Mouse (Mus musculus) midbrain, embryonic 16.5 days (tissue): ENCODE data around the gene Gm19345. TPM values are rescaled to one million over a fixed set of nuclear protein-coding genes. Genes with fewer than 3 reads are reported as not detected.
A peak's percentile ranks its signal among the peaks of the same experiment; 100 is the strongest.

Experiments used
- ATAC-seq: fragments of 200-750 bp; cut with Nextera tagmentation; 2 replicates; pipeline ENCODE4 v1.8.0; 2017; ENCODE audit warnings: moderate TSS enrichment
- H3K27ac ChIP-seq: fragments of 300-500 bp; sonication (generic); 2 replicates; pipeline ENCODE4 v1.5.1; 2014; ENCODE audit warnings: mild to moderate bottlenecking, low read length, mixed read lengths
- H3K27me3 ChIP-seq: fragments of 300-500 bp; sonication (generic); 2 replicates; pipeline ENCODE4 v1.6.1; 2014; ENCODE audit warnings: low read depth, low read length, mixed read lengths; ENCODE audit not compliant: control insufficient read depth, insufficient read depth
- H3K36me3 ChIP-seq: fragments of 300-500 bp; sonication (generic); 2 replicates; pipeline ENCODE4 v1.6.1; 2014; ENCODE audit warnings: mild to moderate bottlenecking, low read length, moderate library complexity, mixed read lengths; ENCODE audit not compliant: control insufficient read depth, insufficient read depth
- H3K4me1 ChIP-seq: fragments of 300-500 bp; sonication (generic); 2 replicates; pipeline ENCODE4 v1.6.1; 2014; ENCODE audit warnings: mild to moderate bottlenecking, low read length, mixed read lengths; ENCODE audit not compliant: control insufficient read depth, insufficient read depth
- H3K4me2 ChIP-seq: fragments of 300-500 bp; sonication (generic); 2 replicates; pipeline ENCODE4 v1.6.1; 2014; ENCODE audit warnings: mild to moderate bottlenecking, low read length, mixed read lengths
- H3K4me3 ChIP-seq: fragments of 300-500 bp; sonication (generic); 2 replicates; pipeline ENCODE4 v1.5.1; 2014; ENCODE audit warnings: low read depth, mild to moderate bottlenecking, low read length, moderate library complexity, mixed read lengths
- H3K9ac ChIP-seq: fragments of 300-500 bp; sonication (generic); 2 replicates; pipeline ENCODE4 v1.6.1; 2014; ENCODE audit warnings: low read depth, low read length, mixed read lengths
- H3K9me3 ChIP-seq: fragments of 300-500 bp; sonication (generic); replicated peaks from 2 replicates; pipeline ENCODE4 v1.6.1; 2014; ENCODE audit warnings: mild to moderate bottlenecking, low read length, mixed read lengths; ENCODE audit not compliant: control insufficient read depth, poor library complexity, severe bottlenecking
- WGBS: fragments of 180-500 bp; shearing (Covaris S2); extraction: QIAGEN DNeasy Blood & Tissue Kit; methylation state at CpG from one replicate; pipeline ENCODE4 v1.1.7; 2014; 5-methylcytosine and 5-hydroxymethylcytosine counted together
- polyA plus RNA-seq: library from polyadenylated mRNA; unstranded; fragments of >200 nt; fragmentation: Nextera tagmentation; extraction: Ambion mirVana; gene quantifications from 2 replicates; pipeline ENCODE4 v1.2.1, GENCODE M21; 2015

Gm19345 gene
- polyA plus RNA-seq = 21.3 and 23.9 TPM in 2 replicates

- 2% methylated on average over 33 of the region's 33 CpGs for WGBS
- Histone ChIP-seq H3K4me3 (peak within 1 kb of the TSS; percentile 53), H3K4me1 (no peaks in the 10 kb centered on the region), H3K27ac (peak within 1 kb of the TSS; percentile 80), H3K9me3 (no peaks in the 10 kb centered on the region), H3K36me3 (no peaks in the 10 kb centered on the region), H3K9ac (peak within 1 kb of the TSS; percentile 81), H3K27me3 (no peaks in the 10 kb centered on the region), H3K4me2 (peak within 1 kb of the TSS; percentile 68)
- ATAC-seq = peak; percentile 91
Measured at GRCm38 (mm10) chr7:19851858-19852570, at the start of gene Gm19345. Gm19345 (plus strand) TSS chr7:19852003.

GRCm38 (mm10) chr7:19802995-19803394 lies 48.8 kb upstream of the Gm19345 start:
- no peaks in the 10 kb centered on the region for H3K4me1 ChIP-seq
- no peak overlapping the region for H3K27ac ChIP-seq
- H3K36me3 ChIP-seq = no peaks in the 10 kb centered on the region
- H3K9me3 ChIP-seq = no peaks in the 10 kb centered on the region
- no peak overlapping the region for H3K4me3 ChIP-seq
- no peak overlapping the region for H3K9ac ChIP-seq
- 20% methylated on average over 5 of the region's 7 CpGs for WGBS
- no peak overlapping the region for H3K4me2 ChIP-seq
- no peaks in the 10 kb centered on the region for H3K27me3 ChIP-seq
- peak; percentile 65; the same call in 1 of the 2 replicates for ATAC-seq

GRCm38 (mm10) chr7:19806356-19806969 lies 45.3 kb upstream of the Gm19345 start:
- Histone ChIP-seq H3K4me3 (no peak overlapping the region), H3K27me3 (peaks cover 24% of the 10 kb centered on the region), H3K9me3 (no peaks in the 10 kb centered on the region), H3K36me3 (no peaks in the 10 kb centered on the region), H3K4me1 (peaks cover 7% of the 10 kb centered on the region), H3K4me2 (no peak overlapping the region), H3K9ac (no peak overlapping the region), H3K27ac (no peak overlapping the region)
- ATAC-seq = no peak
- 84% methylated on average over 8 of the region's 8 CpGs for WGBS

- H3K27me3 ChIP-seq = peaks cover 28% of the 10 kb centered on the region
- H3K36me3 ChIP-seq = no peaks in the 10 kb centered on the region
- H3K4me1 ChIP-seq = peaks cover 7% of the 10 kb centered on the region
- H3K4me3 ChIP-seq = peak overlapping the region; percentile 30
- peak overlapping the region; percentile 51 for H3K4me2 ChIP-seq
- peak; percentile 84 for ATAC-seq
- 1% methylated on average over 27 of the region's 27 CpGs for WGBS
- no peak overlapping the region for H3K27ac ChIP-seq
- H3K9me3 ChIP-seq = no peaks in the 10 kb centered on the region
- peak overlapping the region; percentile 55; the same call in 1 of the 2 replicates for H3K9ac ChIP-seq
Measured at GRCm38 (mm10) chr7:19809369-19809768, 42.4 kb upstream of the Gm19345 start.

GRCm38 (mm10) chr7:19811114-19811513 lies 40.7 kb upstream of the Gm19345 start:
- Histone ChIP-seq H3K27me3 (peaks cover 28% of the 10 kb centered on the region), H3K4me1 (peaks cover 10% of the 10 kb centered on the region), H3K9me3 (no peaks in the 10 kb centered on the region), H3K4me2 (peak overlapping the region; percentile 61), H3K9ac (no peak overlapping the region; the same call in 1 of the 2 replicates), H3K4me3 (peak overlapping the region; percentile 20), H3K36me3 (no peaks in the 10 kb centered on the region), H3K27ac (no peak overlapping the region)
- 4% methylated on average over 22 of the region's 22 CpGs for WGBS
- peak; percentile 41; the same call in 1 of the 2 replicates for ATAC-seq

- Histone ChIP-seq H3K4me2 (no peak overlapping the region), H3K27ac (no peak overlapping the region), H3K27me3 (peaks cover 33% of the 10 kb centered on the region), H3K9ac (no peak overlapping the region), H3K36me3 (no peaks in the 10 kb centered on the region), H3K4me3 (no peak overlapping the region), H3K4me1 (peaks cover 22% of the 10 kb centered on the region), H3K9me3 (no peaks in the 10 kb centered on the region)
- WGBS = 88% methylated on average over 4 of the region's 4 CpGs
- no peak for ATAC-seq
Measured at GRCm38 (mm10) chr7:19813161-19813560, 38.6 kb upstream of the Gm19345 start.

GRCm38 (mm10) chr7:19813579-19814122 lies 38.2 kb upstream of the Gm19345 start:
- Histone ChIP-seq H3K9ac (no peak overlapping the region), H3K27ac (no peak overlapping the region), H3K36me3 (no peaks in the 10 kb centered on the region), H3K4me1 (peaks cover 22% of the 10 kb centered on the region), H3K27me3 (peaks cover 32% of the 10 kb centered on the region), H3K4me3 (no peak overlapping the region), H3K4me2 (no peak overlapping the region), H3K9me3 (no peaks in the 10 kb centered on the region)
- 85% methylated on average over 6 of the region's 6 CpGs for WGBS
- no peak for ATAC-seq

GRCm38 (mm10) chr7:19815296-19816223 lies 36.2 kb upstream of the Gm19345 start:
- H3K9me3 ChIP-seq = no peaks in the 10 kb centered on the region
- peak; percentile 46 for ATAC-seq
- peaks cover 18% of the 10 kb centered on the region for H3K27me3 ChIP-seq
- no peaks in the 10 kb centered on the region for H3K36me3 ChIP-seq
- WGBS = 25% methylated on average over 17 of the region's 17 CpGs
- peaks cover 16% of the 10 kb centered on the region for H3K4me1 ChIP-seq
- no peak overlapping the region for H3K27ac ChIP-seq
- peak overlapping the region; percentile 64 for H3K9ac ChIP-seq
- H3K4me2 ChIP-seq = peak overlapping the region; percentile 72
- H3K4me3 ChIP-seq = peak overlapping the region; percentile 43
